Mouse (Mus musculus) thymus, adult 2 months (tissue): Measurements from ENCODE around the gene Spns1.

Source experiments
- CTCF ChIP-seq: fragments of 200-500 bp; IDR thresholded peaks from 2 replicates; pipeline ENCODE4 v1.5.1; 2012; ENCODE audit warnings: mild to moderate bottlenecking, control low read depth, low read length, moderate library complexity, borderline replicate concordance; ENCODE audit not compliant: control insufficient read depth, poor library complexity, insufficient read depth; ENCODE audit errors: extremely low read depth
- POLR2A ChIP-seq: fragments of 200-500 bp; IDR thresholded peaks from 2 replicates; pipeline ENCODE4 v1.6.1; 2012; ENCODE audit warnings: mild to moderate bottlenecking, low read length, control low read depth, moderate library complexity; ENCODE audit not compliant: control insufficient read depth, poor library complexity, insufficient read depth; ENCODE audit errors: extremely low read depth

DNA sequence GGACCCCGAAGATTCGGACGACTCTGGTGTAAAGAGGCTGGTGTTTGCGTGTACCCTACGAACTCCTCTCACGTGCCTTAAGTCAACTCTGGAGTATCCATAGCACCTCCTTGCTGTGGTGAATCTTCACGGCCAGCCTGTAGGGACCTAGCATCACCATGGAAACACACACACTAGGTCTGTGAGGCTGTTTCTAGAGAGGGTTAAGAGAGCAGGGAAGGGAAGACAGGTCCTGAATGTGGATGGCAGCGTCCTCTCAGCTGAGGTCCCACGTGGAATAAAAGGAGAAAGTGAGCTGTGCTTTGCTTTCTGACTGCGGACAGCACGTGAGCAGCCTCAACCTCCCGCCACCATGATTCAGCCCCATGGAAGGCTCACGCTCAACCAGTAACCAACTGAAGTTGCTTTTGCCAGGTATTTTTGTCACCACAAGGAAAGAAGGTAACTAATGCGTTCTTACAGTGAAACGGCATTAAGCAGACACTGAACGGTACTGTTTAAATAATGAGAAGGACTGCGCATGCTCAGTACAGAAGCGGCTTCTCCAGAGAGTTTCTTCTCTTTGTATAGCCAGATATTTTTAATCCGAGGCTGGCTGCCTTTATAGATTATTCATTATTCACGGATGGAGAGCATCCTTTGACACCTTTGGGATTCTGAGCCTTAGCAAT, 26.4 kb downstream of the Spns1 start:
- TF ChIP-seq CTCF (no peak), POLR2A (no peak)
